Mouse (Mus musculus): Measurements from ENCODE around the gene Pitpna.

- no peak for TF ChIP-seq POLR2A (IDR thresholded peaks at IDR 0.05; ENCODE audit: borderline replicate concordance, extremely low read depth, low read depth, low read length)
- TF ChIP-seq CTCF (IDR thresholded peaks at IDR 0.05; ENCODE audit: insufficient read depth, low read length), result no peak
Measured at GRCm38 (mm10) chr11:75551961-75552441, 35.9 kb upstream of the Pitpna start.

Measured in lung, adult 2 months (tissue).